Mouse (Mus musculus) lung, postnatal 0 days (tissue): ENCODE results near the gene Gys1. TPM values are rescaled to one million over a fixed set of nuclear protein-coding genes. Genes with fewer than 3 reads are reported as not detected.
A peak's percentile ranks its signal among the peaks of the same experiment; 100 is the strongest.
"Not testable (repeated sequence)": the region's sequence is repeated elsewhere in the genome, so short reads cannot be mapped to it uniquely, and the experiment has no call there.

Source experiments
- ATAC-seq: fragments of 200-750 bp; cut with Nextera tagmentation; 2 replicates; pipeline ENCODE4 v1.8.0; 2017; ENCODE audit warnings: moderate library complexity
- DNase-seq: peaks from one replicate; pipeline ENCODE4 v3.0.0-alpha.2; 2016; ENCODE audit warnings: low spot score
- H3K27ac ChIP-seq: fragments of 300-500 bp; sonication (generic); 2 replicates; pipeline ENCODE4 v1.5.1; 2014; ENCODE audit warnings: antibody characterized with exemption, mild to moderate bottlenecking, low read length, mixed read lengths
- H3K27me3 ChIP-seq: fragments of 300-500 bp; sonication (generic); replicated peaks from 2 replicates; pipeline ENCODE4 v1.6.1; 2014; ENCODE audit warnings: low read length, mixed read lengths; ENCODE audit not compliant: insufficient read depth
- H3K36me3 ChIP-seq: fragments of 300-500 bp; sonication (generic); 2 replicates; pipeline ENCODE4 v1.6.1; 2014; ENCODE audit warnings: low read length, mixed read lengths; ENCODE audit not compliant: insufficient read depth
- H3K4me1 ChIP-seq: fragments of 300-500 bp; sonication (generic); 2 replicates; pipeline ENCODE4 v1.6.1; 2014; ENCODE audit warnings: antibody characterized with exemption, low read depth, low read length, mixed read lengths; ENCODE audit not compliant: insufficient read depth
- H3K4me2 ChIP-seq: fragments of 300-500 bp; sonication (generic); replicated peaks from 2 replicates; pipeline ENCODE4 v1.6.1; 2014; ENCODE audit warnings: low read depth, mild to moderate bottlenecking, low read length, moderate library complexity, mixed read lengths
- H3K4me3 ChIP-seq: fragments of 300-500 bp; sonication (generic); 2 replicates; pipeline ENCODE4 v1.5.1; 2014; ENCODE audit warnings: low read depth, low read length
- H3K9ac ChIP-seq: fragments of 300-500 bp; sonication (generic); replicated peaks from 2 replicates; pipeline ENCODE4 v1.6.1; 2014; ENCODE audit warnings: low read depth, mild to moderate bottlenecking
- H3K9me3 ChIP-seq: fragments of 300-500 bp; sonication (generic); 2 replicates; pipeline ENCODE4 v1.6.1; 2016; ENCODE audit warnings: low read length, mixed read lengths
- CTCF ChIP-seq: IDR thresholded peaks from 2 replicates; pipeline ENCODE4 v1.5.1; 2016; ENCODE audit warnings: antibody characterized with exemption, mild to moderate bottlenecking
- EP300 ChIP-seq: IDR thresholded peaks from 2 replicates; pipeline ENCODE4 v1.6.1; 2016; ENCODE audit warnings: antibody characterized with exemption, mild to moderate bottlenecking, control low read depth
- WGBS: fragments of 180-500 bp; shearing (Covaris S2); extraction: QIAGEN DNeasy Blood & Tissue Kit; methylation state at CpG from one replicate; pipeline ENCODE4 v1.1.7; 2014; 5-methylcytosine and 5-hydroxymethylcytosine counted together
- polyA plus RNA-seq: library from polyadenylated mRNA; unstranded; fragments of >200 nt; fragmentation: Nextera tagmentation; extraction: Ambion mirVana; gene quantifications from 2 replicates; pipeline ENCODE4 v1.2.1, GENCODE M21; 2015

Gys1 gene
- polyA plus RNA-seq, 1 experiment from 2014 or later, result 19.2 TPM

- peaks cover 19% of the 10 kb centered on the region for H3K36me3 ChIP-seq
- peak; percentile 87 for DNase-seq
- under 1% methylated on average over 43 of the region's 43 CpGs for WGBS
Observed at GRCm38 (mm10) chr7:45458748-45459563, 24.3 kb downstream of the Gys1 start.

GRCm38 (mm10) chr7:45459564-45460140, 25.0 kb downstream of the Gys1 start, which contains the start of gene Ftl1:
TSS of gene Ftl1 (minus strand) at chr7:45459884.
- H3K27me3 ChIP-seq, H3K9me3 ChIP-seq: not testable (repeated sequence)
- Histone ChIP-seq H3K9ac (peak within 1 kb of the TSS; percentile 74), H3K4me1 (peaks cover 25% of the 10 kb centered on the region; the same call in 1 of the 2 replicates), H3K4me2 (peak within 1 kb of the TSS; percentile 81), H3K27ac (peak within 1 kb of the TSS; percentile 92), H3K4me3 (peak within 1 kb of the TSS; percentile 71), H3K36me3 (peaks cover 12% of the 10 kb centered on the region)
- TF ChIP-seq EP300, result peak; percentile 58
- peak; percentile 94 for ATAC-seq
- WGBS, result under 1% methylated on average over 22 of the region's 37 CpGs
- peak; percentile 100 for DNase-seq

More at GRCm38 (mm10) chr7:45458748-45459563, 24.3 kb downstream of the Gys1 start:
- Histone ChIP-seq H3K4me2 (peak overlapping the region; percentile 81), H3K4me3 (peak overlapping the region; percentile 71), H3K27me3 (no peaks in the 10 kb centered on the region), H3K27ac (peak overlapping the region; percentile 85), H3K9ac (peak overlapping the region; percentile 74), H3K9me3 (no peaks in the 10 kb centered on the region), H3K4me1 (peaks cover 25% of the 10 kb centered on the region; the same call in 1 of the 2 replicates)
- ATAC-seq, result peak; percentile 72
- TF ChIP-seq CTCF, result no peak
- TF ChIP-seq EP300, result 0 out of 2 replicates have a peak, but pooled peaks have one; percentile 21

- H3K27me3 ChIP-seq, result no peaks in the 10 kb centered on the region
- peak overlapping the region; percentile 71 for H3K4me3 ChIP-seq
- H3K9ac ChIP-seq, result no peak overlapping the region; the same call in 1 of the 2 replicates
- peak overlapping the region; percentile 53 for H3K4me2 ChIP-seq
- no peak for ATAC-seq
- peaks cover 6% of the 10 kb centered on the region; the same call in 1 of the 2 replicates for H3K36me3 ChIP-seq
- DNase-seq, result no peak
- peak overlapping the region; percentile 92 for H3K27ac ChIP-seq
- H3K9me3 ChIP-seq, result no peaks in the 10 kb centered on the region
- peaks cover 25% of the 10 kb centered on the region; the same call in 1 of the 2 replicates for H3K4me1 ChIP-seq
- TF ChIP-seq CTCF (no peak), EP300 (no peak)
- 56% methylated on average over 7 of the region's 7 CpGs for WGBS
Observed at GRCm38 (mm10) chr7:45460377-45460776, 25.7 kb downstream of the Gys1 start.

GRCm38 (mm10) chr7:45460860-45461314, 26.2 kb downstream of the Gys1 start:
- DNase-seq, result peak; percentile 92
- Histone ChIP-seq H3K4me1 (peaks cover 27% of the 10 kb centered on the region; the same call in 1 of the 2 replicates), H3K27ac (peak overlapping the region; percentile 92), H3K4me3 (no peak overlapping the region), H3K4me2 (peak overlapping the region; percentile 53), H3K9me3 (no peaks in the 10 kb centered on the region), H3K27me3 (no peaks in the 10 kb centered on the region), H3K36me3 (peaks cover 6% of the 10 kb centered on the region; the same call in 1 of the 2 replicates), H3K9ac (no peak overlapping the region)
- TF ChIP-seq CTCF (no peak), EP300 (peak; percentile 62; the same call in 1 of the 2 replicates)
- 7% methylated on average over 13 of the region's 13 CpGs for WGBS
- ATAC-seq, result peak; percentile 28

- WGBS, result 66% methylated on average over 4 of the region's 5 CpGs
- ATAC-seq (no peak), DNase-seq (peak; percentile 62)
- H3K4me2 ChIP-seq, result peak overlapping the region; percentile 53
- H3K4me3 ChIP-seq, result no peak overlapping the region
- H3K27ac ChIP-seq, result peak overlapping the region; percentile 92
- TF ChIP-seq EP300 (no peak), CTCF (no peak)
- H3K9me3 ChIP-seq, result no peaks in the 10 kb centered on the region
- no peaks in the 10 kb centered on the region for H3K27me3 ChIP-seq
- no peak overlapping the region for H3K9ac ChIP-seq
- peaks cover 6% of the 10 kb centered on the region; the same call in 1 of the 2 replicates for H3K36me3 ChIP-seq
- peaks cover 31% of the 10 kb centered on the region; the same call in 1 of the 2 replicates for H3K4me1 ChIP-seq
Observed at GRCm38 (mm10) chr7:45461326-45461725, 26.7 kb downstream of the Gys1 start.

- Histone ChIP-seq H3K9ac (no peak overlapping the region), H3K4me2 (no peak overlapping the region), H3K4me1 (peaks cover 31% of the 10 kb centered on the region; the same call in 1 of the 2 replicates), H3K9me3 (no peaks in the 10 kb centered on the region), H3K4me3 (no peak overlapping the region), H3K36me3 (peaks cover 6% of the 10 kb centered on the region; the same call in 1 of the 2 replicates), H3K27ac (no peak overlapping the region), H3K27me3 (no peaks in the 10 kb centered on the region)
- DNase-seq (no peak), ATAC-seq (no peak)
- no peak for TF ChIP-seq EP300
- TF ChIP-seq CTCF, result no peak
- 84% methylated on average over 4 of the region's 4 CpGs for WGBS
Observed at GRCm38 (mm10) chr7:45461781-45462180, 27.1 kb downstream of the Gys1 start.
